Mouse (Mus musculus) intestine, embryonic 16.5 days (tissue): Measurements from ENCODE around the gene Sphk2. TPM values are rescaled to one million over a fixed set of nuclear protein-coding genes. Genes with fewer than 3 reads are reported as not detected.
"Not testable (repeated sequence)": the region's sequence is repeated elsewhere in the genome, so short reads cannot be mapped to it uniquely, and the experiment has no call there.

Experiments
- ATAC-seq: fragments of 200-750 bp; cut with Nextera tagmentation; 2 replicates; pipeline ENCODE4 v1.8.0; 2017; ENCODE audit warnings: moderate TSS enrichment, moderate library complexity
- H3K27ac ChIP-seq: fragments of 300-500 bp; sonication (generic); 2 replicates; pipeline ENCODE4 v1.5.1; 2014; ENCODE audit warnings: mild to moderate bottlenecking, low read length
- H3K27me3 ChIP-seq: fragments of 300-500 bp; sonication (generic); replicated peaks from 2 replicates; pipeline ENCODE4 v1.6.1; 2014; ENCODE audit warnings: low read length, control low read depth, mixed read lengths; ENCODE audit not compliant: control insufficient read depth, insufficient read depth
- H3K36me3 ChIP-seq: fragments of 300-500 bp; sonication (generic); 2 replicates; pipeline ENCODE4 v1.6.1; 2014; ENCODE audit warnings: low read length, control low read depth; ENCODE audit not compliant: control insufficient read depth, insufficient read depth
- H3K4me1 ChIP-seq: fragments of 300-500 bp; sonication (generic); 2 replicates; pipeline ENCODE4 v1.6.1; 2014; ENCODE audit warnings: low read length, control low read depth, mixed read lengths; ENCODE audit not compliant: control insufficient read depth, insufficient read depth
- H3K4me2 ChIP-seq: fragments of 300-500 bp; sonication (generic); 2 replicates; pipeline ENCODE4 v1.6.1; 2014; ENCODE audit warnings: low read depth, low read length, control low read depth
- H3K4me3 ChIP-seq: fragments of 300-500 bp; sonication (generic); 2 replicates; pipeline ENCODE4 v1.5.1; 2014; ENCODE audit warnings: mild to moderate bottlenecking, low read length
- H3K9ac ChIP-seq: fragments of 300-500 bp; sonication (generic); 2 replicates; pipeline ENCODE4 v1.6.1; 2014; ENCODE audit warnings: low read depth, low read length
- H3K9me3 ChIP-seq: fragments of 300-500 bp; sonication (generic); 2 replicates; pipeline ENCODE4 v1.6.1; 2016; ENCODE audit warnings: low read length, control low read depth; ENCODE audit not compliant: control insufficient read depth
- WGBS: fragments of 180-500 bp; shearing (Covaris S2); extraction: QIAGEN DNeasy Blood & Tissue Kit; methylation state at CpG from one replicate; pipeline ENCODE4 v1.1.7; 2014; 5-methylcytosine and 5-hydroxymethylcytosine counted together
- polyA plus RNA-seq: library from polyadenylated mRNA; unstranded; fragments of >200 nt; fragmentation: Nextera tagmentation; extraction: Ambion mirVana; gene quantifications from 2 replicates; pipeline ENCODE4 v1.2.1, GENCODE M21; 2015

The Sphk2 gene
- polyA plus RNA-seq, 1 experiment from 2014 or later, result 55.6 TPM

DNA sequence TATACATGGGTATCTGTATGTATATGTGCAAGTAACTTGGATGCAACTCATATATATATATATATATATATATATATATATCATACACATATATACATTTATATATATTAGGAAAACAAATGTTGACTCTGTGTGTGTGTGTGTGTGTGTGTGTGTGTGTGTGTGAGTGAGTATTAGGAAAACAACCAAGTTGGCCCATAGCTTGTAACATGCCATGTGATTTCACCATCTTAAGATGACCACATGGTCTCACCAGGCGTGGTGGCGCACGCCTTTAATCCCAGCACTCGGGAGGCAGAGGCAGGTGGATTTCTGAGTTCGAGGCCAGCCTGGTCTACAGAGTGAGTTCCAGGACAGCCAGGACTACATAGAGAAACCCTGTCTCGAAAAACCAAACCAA, 56.1 kb downstream of the Sphk2 start:
- not testable (repeated sequence) for H3K4me3 ChIP-seq, H3K36me3 ChIP-seq, H3K9me3 ChIP-seq, H3K9ac ChIP-seq, H3K27ac ChIP-seq, H3K4me2 ChIP-seq, ATAC-seq, H3K4me1 ChIP-seq, H3K27me3 ChIP-seq
- WGBS, result 94% methylated on average over 6 of the region's 6 CpGs

DNA sequence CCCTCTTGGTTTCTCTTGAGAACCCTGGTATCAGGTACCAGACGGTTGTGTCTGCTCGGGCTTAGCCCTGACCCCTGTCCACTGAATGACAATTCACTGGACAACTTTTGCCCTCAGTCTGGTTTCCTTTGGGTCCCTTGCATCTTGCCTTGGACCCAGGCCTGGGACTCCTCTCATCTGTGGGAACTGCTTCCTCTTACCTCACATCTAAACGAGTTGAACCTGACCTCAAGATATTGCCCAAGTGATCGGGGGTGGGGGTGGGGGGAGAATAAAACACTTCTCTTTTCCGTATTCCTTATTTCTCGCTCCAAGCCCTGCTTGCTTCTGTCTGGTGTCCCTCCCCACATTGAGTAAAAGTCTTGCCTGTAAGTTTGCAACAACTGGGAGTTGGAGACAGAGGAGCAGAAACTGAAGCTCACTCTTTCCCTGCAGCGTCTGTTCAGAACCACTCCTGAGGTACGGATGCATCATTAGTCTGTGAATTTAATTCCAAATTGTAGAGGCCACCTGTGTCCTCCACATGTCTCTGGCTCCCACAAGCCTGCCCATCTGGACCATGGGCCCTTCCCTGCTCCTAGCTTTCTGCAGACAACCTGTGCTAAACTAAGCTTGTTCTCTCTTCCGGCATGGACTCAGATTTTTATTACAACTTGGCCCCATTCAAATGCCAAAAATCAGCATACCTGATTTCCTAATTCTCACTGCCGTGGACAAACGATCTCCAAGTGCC, 56.9 kb downstream of the Sphk2 start:
- H3K27ac ChIP-seq, result no peak overlapping the region
- 84% methylated on average over 11 of the region's 11 CpGs for WGBS
- H3K9me3 ChIP-seq, result no peaks in the 10 kb centered on the region
- H3K36me3 ChIP-seq, result no peaks in the 10 kb centered on the region
- H3K4me3 ChIP-seq, result no peak overlapping the region
- peaks cover 6% of the 10 kb centered on the region for H3K4me1 ChIP-seq
- H3K9ac ChIP-seq, result no peak overlapping the region
- no peak for ATAC-seq
- H3K27me3 ChIP-seq, result no peaks in the 10 kb centered on the region
- no peak overlapping the region for H3K4me2 ChIP-seq

Other genes starting within 250 kb of the Sphk2 start
- gene Tulp2, start 236.1 kb downstream of the Sphk2 start, polyA plus RNA-seq, result 0.78 and 0.93 TPM in 2 replicates
- gene Gm45808, start 231.2 kb downstream of the Sphk2 start, polyA plus RNA-seq, result not detected in 2 replicates
- 1.9 and 2.2 TPM in 2 replicates for gene Dhdh, start 229.2 kb downstream of the Sphk2 start, polyA plus RNA-seq
- gene Nucb1, start 207.6 kb downstream of the Sphk2 start, polyA plus RNA-seq, result 251 and 266 TPM in 2 replicates
- gene Ppp1r15a, start 191.7 kb downstream of the Sphk2 start, polyA plus RNA-seq, result 17.3 and 19.1 TPM in 2 replicates
- 1.4 and 1.6 TPM in 2 replicates for gene Plekha4, start 191.7 kb downstream of the Sphk2 start, polyA plus RNA-seq
- 2.9 and 3.3 TPM in 2 replicates for gene Hsd17b14, start 163.1 kb downstream of the Sphk2 start, polyA plus RNA-seq
- 59.9 and 65.4 TPM in 2 replicates for gene Bcat2, start 147.8 kb downstream of the Sphk2 start, polyA plus RNA-seq
- gene Fgf21, start 102.5 kb downstream of the Sphk2 start, polyA plus RNA-seq, result 0.23 TPM in 1 of 2 replicates, not detected in the other
- 0.48 and 0.61 TPM in 2 replicates for gene Fut1, start 100.7 kb downstream of the Sphk2 start, polyA plus RNA-seq
- 0.07 and 0.15 TPM in 2 replicates for gene Izumo1, start 96.2 kb downstream of the Sphk2 start, polyA plus RNA-seq
- 3.4 and 4.4 TPM in 2 replicates for gene Rasip1, start 90.5 kb downstream of the Sphk2 start, polyA plus RNA-seq
- 5.0 and 6.3 TPM in 2 replicates for gene Mamstr, start 78.0 kb downstream of the Sphk2 start, polyA plus RNA-seq
- 18.4 and 21.7 TPM in 2 replicates for gene Fut2, start 51.6 kb downstream of the Sphk2 start, polyA plus RNA-seq
- gene Ntn5, start 34.0 kb downstream of the Sphk2 start, polyA plus RNA-seq, result 0.34 and 0.53 TPM in 2 replicates
- gene Sec1, start 23.6 kb downstream of the Sphk2 start, polyA plus RNA-seq, result 1.9 and 2.7 TPM in 2 replicates
- gene Car11, start 18.2 kb downstream of the Sphk2 start, polyA plus RNA-seq, result 4.1 and 5.3 TPM in 2 replicates
- gene Dbp, start 12.9 kb downstream of the Sphk2 start, polyA plus RNA-seq, result 2.3 and 3.2 TPM in 2 replicates
- 1,070 and 1,157 TPM in 2 replicates for gene Rpl18, start 2.5 kb downstream of the Sphk2 start, polyA plus RNA-seq
- gene Fam83e, start 3.2 kb upstream of the Sphk2 start, polyA plus RNA-seq, result 30.9 and 34.2 TPM in 2 replicates
- 0.86 and 1.0 TPM in 2 replicates for gene Spaca4, start 7.8 kb upstream of the Sphk2 start, polyA plus RNA-seq
- 0.47 and 0.51 TPM in 2 replicates for gene Lmtk3, start 65.7 kb upstream of the Sphk2 start, polyA plus RNA-seq
- gene Sult2b1, start 66.7 kb upstream of the Sphk2 start, polyA plus RNA-seq, result 3.9 and 4.8 TPM in 2 replicates
- 77.1 and 78.2 TPM in 2 replicates for gene Cyth2, start 96.6 kb upstream of the Sphk2 start, polyA plus RNA-seq
- 0.65 and 0.78 TPM in 2 replicates for gene Kcnj14, start 106.8 kb upstream of the Sphk2 start, polyA plus RNA-seq
- 57.0 and 63.0 TPM in 2 replicates for gene Grwd1, start 112.9 kb upstream of the Sphk2 start, polyA plus RNA-seq
- gene Kdelr1, start 154.8 kb upstream of the Sphk2 start, polyA plus RNA-seq, result 90.6 and 94.9 TPM in 2 replicates
- gene Grin2d, start 160.4 kb upstream of the Sphk2 start, polyA plus RNA-seq, result 0.31 and 0.39 TPM in 2 replicates
- 0.62 and 0.98 TPM in 2 replicates for gene Syngr4, start 178.7 kb upstream of the Sphk2 start, polyA plus RNA-seq
- gene Tmem143, start 178.9 kb upstream of the Sphk2 start, polyA plus RNA-seq, result 8.1 TPM in 2 replicates
- gene Emp3, start 203.4 kb upstream of the Sphk2 start, polyA plus RNA-seq, result 128 and 147 TPM in 2 replicates
- 4.0 and 4.3 TPM in 2 replicates for gene Ccdc114, start 206.1 kb upstream of the Sphk2 start, polyA plus RNA-seq